Mouse (Mus musculus) cerebral cortex, adult 2 months (tissue): ENCODE results near the gene Tcf15.

Source experiments
- WGBS: fragments of 180-500 bp; shearing (Covaris S2); methylation state at CpG from one replicate; pipeline ENCODE4 v1.1.7; 2018; 5-methylcytosine and 5-hydroxymethylcytosine counted together

The Tcf15 gene

GRCm38 (mm10) chr2:152143279-152144157 lies at the start of gene Tcf15:
Gene Tcf15, plus strand, starts transcription at chr2:152143561.
- 2% methylated on average over 117 of the region's 118 CpGs for WGBS

- 36% methylated on average over 29 of the region's 29 CpGs for WGBS
Observed at GRCm38 (mm10) chr2:152094856-152095545, 48.4 kb upstream of the Tcf15 start.

- 75% methylated on average over 2 of the region's 2 CpGs for WGBS
Observed at GRCm38 (mm10) chr2:152096922-152097321, 46.4 kb upstream of the Tcf15 start.

- WGBS = 68% methylated on average over 11 of the region's 11 CpGs
Observed at GRCm38 (mm10) chr2:152097916-152098315, 45.4 kb upstream of the Tcf15 start.

GRCm38 (mm10) chr2:152099538-152099937 lies 43.8 kb upstream of the Tcf15 start:
- WGBS = 37% methylated on average over 3 of the region's 3 CpGs

GRCm38 (mm10) chr2:152101761-152102160 lies 41.6 kb upstream of the Tcf15 start:
- WGBS = 39% methylated on average over 13 of the region's 13 CpGs

- WGBS = 27% methylated on average over 6 of the region's 6 CpGs
Observed at GRCm38 (mm10) chr2:152102369-152102768, 41.0 kb upstream of the Tcf15 start.

- 14% methylated on average over 17 of the region's 17 CpGs for WGBS
Observed at GRCm38 (mm10) chr2:152104711-152105317, 38.5 kb upstream of the Tcf15 start.

GRCm38 (mm10) chr2:152105318-152106224 lies 37.8 kb upstream of the Tcf15 start, which contains the start of gene Srxn1:
Gene Srxn1, plus strand, starts transcription at chr2:152105516.
- WGBS = 1% methylated on average over 82 of the region's 84 CpGs

- WGBS = 86% methylated on average over 3 of the region's 3 CpGs
Observed at GRCm38 (mm10) chr2:152106225-152106595, 37.2 kb upstream of the Tcf15 start.

GRCm38 (mm10) chr2:152106597-152106996 lies 36.8 kb upstream of the Tcf15 start:
- 96% methylated on average over 10 of the region's 10 CpGs for WGBS

GRCm38 (mm10) chr2:152108702-152109101 lies 34.7 kb upstream of the Tcf15 start:
- 58% methylated on average over 7 of the region's 7 CpGs for WGBS

GRCm38 (mm10) chr2:152109386-152109785 lies 34.0 kb upstream of the Tcf15 start:
- WGBS = 92% methylated on average over 5 of the region's 5 CpGs

- 13% methylated on average over 2 of the region's 2 CpGs for WGBS
Observed at GRCm38 (mm10) chr2:152111311-152111710, 32.0 kb upstream of the Tcf15 start.

GRCm38 (mm10) chr2:152111920-152112319 lies 31.4 kb upstream of the Tcf15 start:
- 9% methylated on average over 7 of the region's 7 CpGs for WGBS

GRCm38 (mm10) chr2:152112490-152112889 lies 30.9 kb upstream of the Tcf15 start:
- WGBS = 56% methylated on average over 5 of the region's 5 CpGs

GRCm38 (mm10) chr2:152112970-152113369 lies 30.4 kb upstream of the Tcf15 start:
- WGBS = 46% methylated on average over 10 of the region's 10 CpGs

GRCm38 (mm10) chr2:152114057-152114975 lies 29.0 kb upstream of the Tcf15 start:
- WGBS = 21% methylated on average over 36 of the region's 36 CpGs

- WGBS = 90% methylated on average over 7 of the region's 7 CpGs
Observed at GRCm38 (mm10) chr2:152117694-152118093, 25.7 kb upstream of the Tcf15 start.

- 67% methylated on average over 6 of the region's 6 CpGs for WGBS
Observed at GRCm38 (mm10) chr2:152119228-152119865, 24.0 kb upstream of the Tcf15 start.
